Mouse (Mus musculus) frontal cortex, postnatal 10 days (tissue): ENCODE measurements around the gene Ap3s2.

ENCODE experiments used
- DNase-seq, 2 experiments: peaks; one replicate each; pipeline ENCODE4 v3.0.0; 2022; ENCODE audit warnings: low spot score in 2 of 2, mixed read lengths in 1 of 2

Ap3s2 gene

DNA sequence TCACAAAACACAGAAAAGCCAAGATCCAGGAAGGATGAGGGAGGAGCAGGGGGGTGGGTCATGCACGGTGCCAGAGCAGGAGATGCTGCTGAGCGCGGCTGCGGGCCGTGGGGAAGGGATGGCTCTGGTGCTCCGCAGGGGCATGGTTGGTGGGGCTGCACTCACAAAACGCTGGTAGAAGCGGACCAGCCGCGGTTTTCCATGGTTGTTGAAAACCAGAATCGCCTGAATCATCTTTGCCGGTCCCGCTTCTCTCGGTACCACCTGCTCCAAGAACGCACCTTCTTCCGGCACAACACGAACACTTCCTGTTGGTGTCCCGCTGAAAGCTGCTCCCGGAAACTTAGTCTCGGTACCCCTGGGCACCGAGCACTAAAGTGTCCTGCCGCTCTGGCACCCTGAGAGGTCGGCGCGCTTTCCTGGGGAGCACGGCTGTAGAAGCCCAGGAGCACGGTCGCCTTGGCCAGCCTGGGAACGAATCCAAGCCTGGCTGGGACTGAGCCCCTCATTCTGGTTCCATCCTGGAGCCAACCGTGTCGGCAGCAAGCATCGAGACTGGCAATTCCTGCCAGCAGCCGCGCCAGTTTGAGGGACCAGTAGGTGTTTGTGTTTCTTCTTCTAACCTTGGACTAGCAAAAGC, at the start of gene Ap3s2:
Gene Ap3s2, minus strand, starts transcription at position 306 of the 640 bp plus-strand sequence.
- DNase-seq, result peak; percentile 83 to 90

DNA sequence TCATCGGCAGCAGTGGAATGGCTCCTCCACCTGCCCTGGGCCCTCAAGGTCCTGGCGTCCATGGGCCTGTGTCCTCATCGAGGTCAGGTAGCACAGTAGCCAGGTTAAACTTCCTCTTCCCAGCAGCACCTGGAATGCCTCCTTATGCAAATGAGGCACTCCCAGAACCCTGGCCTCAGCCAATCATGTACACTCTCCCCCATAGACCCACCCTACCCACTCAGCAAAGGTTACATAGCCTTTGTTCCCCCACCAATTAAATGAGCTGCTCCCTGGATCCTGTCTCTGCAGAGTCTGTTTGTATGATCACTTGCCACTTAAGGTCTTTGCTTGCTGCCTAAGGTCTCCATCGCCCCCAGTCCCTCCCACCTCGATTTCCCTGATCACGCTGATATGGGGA, 47.9 kb upstream of the Ap3s2 start:
- DNase-seq, result no peak

DNA sequence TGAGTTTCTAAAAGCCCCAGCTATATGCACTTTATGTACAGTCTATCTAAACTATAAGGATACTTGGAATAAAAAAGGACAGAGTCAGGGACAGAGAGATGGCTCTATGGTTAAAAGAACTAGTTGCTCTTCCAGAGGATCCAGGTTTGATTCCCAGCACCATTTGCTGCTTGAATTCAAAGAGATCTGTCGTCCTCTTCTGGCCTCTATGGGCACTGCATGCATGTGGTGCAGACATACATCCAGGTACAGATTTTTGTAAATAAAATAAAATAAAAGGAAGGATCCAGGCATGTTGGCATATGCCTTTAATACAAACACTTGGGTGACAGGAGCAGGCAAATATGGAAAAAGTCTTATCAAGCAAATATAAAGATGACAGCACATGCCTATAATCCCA, 41.2 kb upstream of the Ap3s2 start:
- DNase-seq, result no peak

DNA sequence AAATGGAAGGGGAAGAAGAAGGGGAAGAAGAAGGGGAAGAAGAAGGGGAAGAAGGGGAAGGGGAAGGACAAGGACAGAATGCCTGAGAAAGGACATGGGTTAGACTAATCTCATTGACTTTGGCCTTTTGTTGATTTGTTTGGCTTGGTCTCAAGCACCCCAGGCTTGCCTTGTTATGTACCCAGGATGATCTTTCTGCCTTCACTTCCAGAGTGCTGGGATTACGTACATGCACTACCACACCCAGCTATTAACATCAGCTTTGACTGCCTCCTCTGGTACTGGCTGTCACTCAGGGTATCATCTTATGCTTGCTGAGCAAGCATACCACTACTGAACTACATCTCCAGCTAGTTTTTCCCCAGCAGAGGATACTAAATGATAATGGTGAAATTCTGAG, 35.7 kb upstream of the Ap3s2 start:
- DNase-seq, result no peak

DNA sequence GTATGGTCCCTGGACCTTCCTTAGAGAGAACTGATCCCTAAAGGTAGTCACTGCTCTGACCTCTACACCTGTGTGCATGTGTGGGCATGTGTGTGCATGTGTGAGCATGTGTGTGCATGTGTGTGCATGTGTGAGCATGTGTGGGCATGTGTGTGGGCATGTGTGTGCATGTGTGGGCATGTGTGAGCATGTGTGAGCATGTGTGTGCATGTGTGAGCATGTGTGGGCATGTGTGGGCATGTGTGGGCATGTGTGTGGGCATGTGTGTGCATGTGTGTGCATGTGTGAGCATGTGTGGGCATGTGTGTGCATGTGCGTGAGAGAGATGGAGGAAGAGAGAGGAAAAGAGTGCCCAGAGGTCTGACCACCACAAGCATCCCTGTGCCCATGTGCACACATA, 34.4 kb upstream of the Ap3s2 start:
- no peak for DNase-seq

DNA sequence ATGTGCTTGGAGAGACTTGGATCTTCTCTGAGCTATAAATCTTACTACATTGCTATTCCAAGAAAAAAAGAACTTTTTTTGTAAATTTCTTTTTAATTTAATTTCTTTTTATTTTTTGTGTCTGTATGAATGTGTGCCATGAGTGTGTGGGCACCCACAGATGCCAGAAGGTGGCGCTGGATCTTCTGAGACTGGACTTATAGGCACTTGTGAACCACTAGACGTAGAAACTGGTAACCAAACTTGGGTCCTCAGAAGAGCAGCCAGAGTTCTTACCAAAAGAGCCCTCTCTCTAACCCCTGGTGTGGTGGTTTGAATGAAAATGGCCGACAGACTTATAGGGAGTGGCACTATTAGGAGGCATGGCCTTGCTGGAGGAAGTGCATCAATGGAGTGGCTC, 30.6 kb upstream of the Ap3s2 start:
- DNase-seq, result no peak

DNA sequence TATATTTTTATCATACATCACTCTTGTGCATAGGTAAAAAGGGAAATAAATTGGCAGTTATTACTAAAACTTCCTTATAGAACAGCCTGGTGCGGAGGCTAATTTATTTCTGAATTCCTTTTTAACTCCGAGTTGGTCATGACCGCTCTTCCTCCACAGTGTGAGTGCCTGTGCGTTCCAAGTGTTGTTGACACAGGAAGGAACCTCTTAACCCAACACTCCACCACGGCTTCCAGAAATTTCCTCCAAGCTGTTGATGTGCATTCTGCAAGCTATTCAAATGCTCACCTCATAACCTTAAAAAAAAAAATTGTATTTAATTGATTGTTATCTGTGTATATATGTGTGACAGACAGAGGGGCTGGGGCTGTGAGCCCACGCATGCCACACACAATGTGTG, 29.8 kb upstream of the Ap3s2 start:
- DNase-seq, result no peak

DNA sequence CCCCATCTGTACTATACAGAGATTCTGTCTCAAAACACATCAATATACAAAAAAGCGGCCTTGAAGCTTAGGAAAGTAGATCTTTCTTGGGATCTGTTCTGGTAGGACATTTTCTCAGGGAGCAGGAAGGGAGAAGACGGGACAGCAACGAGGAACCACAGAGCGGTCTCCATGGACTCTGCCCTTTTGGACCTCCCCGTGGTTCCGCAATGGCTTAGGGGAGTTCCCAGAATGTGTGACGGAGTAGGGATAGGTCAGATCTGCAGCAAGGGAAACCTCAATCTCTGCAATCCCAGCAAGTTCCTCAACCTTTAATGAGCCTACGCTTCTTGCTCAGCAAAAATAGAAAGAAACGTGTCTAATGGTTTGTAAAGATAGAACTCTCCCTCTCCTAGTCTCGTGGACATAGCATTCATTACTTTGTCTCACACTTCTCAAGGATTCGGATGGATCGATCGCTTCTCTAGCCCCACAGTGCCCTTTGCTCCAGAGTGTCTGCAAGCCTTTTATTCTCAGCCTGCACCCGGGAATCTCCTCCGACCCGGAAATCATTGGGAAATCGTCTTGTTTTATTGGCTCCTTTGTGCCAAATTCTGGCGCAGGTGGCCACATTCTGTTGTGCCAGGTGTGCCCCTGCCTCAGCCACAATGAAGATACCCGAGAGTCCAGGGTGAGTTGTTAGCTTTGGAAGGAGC, 15.2 kb upstream of the Ap3s2 start:
- DNase-seq, result no peak

DNA sequence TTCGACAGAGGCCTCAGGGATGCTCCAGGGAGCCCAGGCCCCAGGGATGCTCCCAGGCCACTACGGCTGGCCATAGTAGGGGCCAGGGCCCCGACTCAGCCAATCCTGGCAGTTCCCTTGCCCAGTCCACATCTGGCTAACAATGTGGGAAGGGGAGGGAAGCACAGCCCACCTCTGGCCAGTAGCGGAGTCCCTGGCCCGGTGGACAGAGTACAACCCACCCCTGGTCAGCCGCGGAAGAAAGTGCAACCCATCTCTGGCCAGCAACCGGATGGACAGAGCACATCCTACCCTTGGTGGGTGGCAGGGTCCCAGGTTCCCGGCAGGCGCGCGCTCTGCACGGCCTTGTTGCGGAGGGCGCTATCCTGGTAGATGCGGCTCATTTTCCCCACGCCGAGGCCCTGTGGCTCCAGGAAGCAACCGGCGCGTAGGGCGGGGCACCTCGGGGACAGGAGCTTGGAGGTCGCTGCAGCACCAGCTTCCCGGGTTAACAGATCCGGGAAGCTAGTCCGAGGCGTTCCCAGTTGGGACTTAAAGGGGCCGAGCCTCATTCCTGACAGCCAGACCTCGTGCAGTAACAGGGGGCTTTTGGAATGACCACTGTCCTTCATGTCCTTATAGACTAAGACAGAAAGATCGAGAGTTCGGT, 14.5 kb upstream of the Ap3s2 start, which contains the start of gene Arpin:
Gene Arpin, minus strand, starts transcription at position 498 of the 649 bp plus-strand sequence.
- DNase-seq, result peak in 1 of 2 experiments; percentile 46

DNA sequence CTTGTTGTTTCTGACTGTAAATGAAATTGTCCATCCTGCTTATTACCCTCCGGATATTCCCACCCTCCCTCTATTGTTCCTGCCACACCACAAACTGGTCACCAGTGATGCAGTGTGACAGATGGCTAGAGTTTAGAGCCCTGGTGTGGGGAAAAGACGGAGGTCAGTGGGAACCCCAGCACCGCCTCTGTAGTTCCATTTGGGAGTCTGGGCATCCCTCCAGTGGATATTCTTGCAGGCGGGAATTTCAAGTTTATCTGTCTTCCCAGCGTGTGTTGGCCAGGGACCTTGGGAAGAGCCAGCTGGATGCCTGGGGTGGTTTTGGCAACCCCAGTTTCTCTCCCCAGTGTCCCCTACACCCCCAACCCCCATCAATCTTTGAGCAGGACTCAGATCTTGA, 14.0 kb upstream of the Ap3s2 start:
- DNase-seq, result no peak

DNA sequence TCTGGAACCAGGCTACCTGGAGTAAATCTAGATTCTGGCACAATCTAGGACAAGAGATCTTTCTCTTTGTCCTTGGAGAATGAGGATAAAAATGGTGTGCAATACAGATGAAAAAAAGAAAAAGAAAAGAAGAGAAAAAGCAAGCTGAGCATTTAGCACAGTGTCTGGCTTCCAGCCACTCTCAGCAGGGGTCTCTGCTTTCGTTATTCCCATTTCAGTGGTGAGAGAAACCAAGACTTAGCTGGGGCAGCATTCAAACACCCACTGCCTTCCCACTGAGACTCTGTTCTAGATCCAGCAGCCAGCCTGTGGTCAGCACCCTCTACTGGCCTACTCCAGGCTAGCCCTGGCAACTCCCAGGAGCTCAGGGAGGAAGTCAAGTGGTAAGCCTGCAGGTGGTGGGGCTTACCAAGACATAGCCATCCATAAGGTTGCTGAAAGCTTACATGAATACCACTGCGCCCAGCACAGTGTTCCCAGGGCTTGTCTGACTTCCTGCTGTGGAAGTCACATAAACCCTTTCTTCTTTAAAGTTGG, 8.1 kb upstream of the Ap3s2 start:
- no peak for DNase-seq

DNA sequence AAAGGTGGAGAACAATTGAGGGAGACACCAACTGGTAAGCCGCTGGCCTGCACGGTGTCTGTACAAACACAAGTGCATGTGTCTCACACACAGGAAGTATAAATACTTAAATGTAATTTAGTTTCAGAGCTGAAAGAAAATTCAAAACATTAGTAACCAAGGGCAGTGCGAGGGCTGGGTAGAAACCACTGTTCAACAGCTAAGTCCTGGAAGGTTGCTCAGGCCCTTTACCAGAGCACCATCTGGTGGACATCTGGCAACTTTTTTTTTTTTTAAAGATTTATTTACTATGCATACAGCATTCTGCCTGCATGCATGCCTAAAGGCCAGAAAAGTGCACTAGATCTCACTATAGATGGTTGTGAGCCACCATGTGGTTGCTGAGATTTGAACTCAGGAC, 5.9 kb downstream of the Ap3s2 start:
- no peak for DNase-seq

DNA sequence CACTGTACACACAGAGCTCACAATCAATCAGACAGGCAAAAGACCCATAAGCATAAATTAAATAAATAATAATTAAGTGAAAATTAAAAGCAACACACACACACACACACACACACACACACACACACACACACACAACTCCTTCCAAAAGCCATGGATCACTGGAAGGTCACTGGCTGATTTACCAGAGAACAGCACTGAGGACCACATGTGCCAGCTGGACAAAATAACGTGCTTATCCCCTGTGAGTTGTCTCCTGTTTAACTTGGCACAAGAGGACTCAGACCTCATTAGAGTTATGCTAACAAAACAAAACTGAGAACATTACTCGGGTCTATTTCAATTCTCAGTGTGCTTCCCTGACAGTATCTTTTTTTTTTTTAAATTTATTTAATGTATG, 13.1 kb downstream of the Ap3s2 start:
- no peak for DNase-seq

DNA sequence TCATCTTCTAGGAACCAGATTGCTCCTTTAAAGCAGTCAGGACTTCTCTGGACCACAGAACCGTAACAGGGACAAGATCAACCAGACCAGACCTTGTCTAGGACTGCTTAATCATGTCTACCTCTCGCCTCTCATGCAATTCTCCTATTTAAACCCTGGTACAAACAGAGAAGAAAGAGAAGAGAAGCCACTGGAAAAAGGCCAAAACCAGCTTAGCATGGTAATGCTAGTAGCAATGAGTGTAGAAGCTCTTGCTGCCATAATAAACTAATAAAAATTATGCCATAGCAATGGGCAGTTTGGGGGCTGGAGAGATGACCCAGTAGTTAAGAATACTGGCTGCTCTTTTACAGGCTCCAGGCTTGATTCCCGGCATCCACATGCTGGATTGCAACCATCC, 13.5 kb downstream of the Ap3s2 start:
- DNase-seq, result no peak

DNA sequence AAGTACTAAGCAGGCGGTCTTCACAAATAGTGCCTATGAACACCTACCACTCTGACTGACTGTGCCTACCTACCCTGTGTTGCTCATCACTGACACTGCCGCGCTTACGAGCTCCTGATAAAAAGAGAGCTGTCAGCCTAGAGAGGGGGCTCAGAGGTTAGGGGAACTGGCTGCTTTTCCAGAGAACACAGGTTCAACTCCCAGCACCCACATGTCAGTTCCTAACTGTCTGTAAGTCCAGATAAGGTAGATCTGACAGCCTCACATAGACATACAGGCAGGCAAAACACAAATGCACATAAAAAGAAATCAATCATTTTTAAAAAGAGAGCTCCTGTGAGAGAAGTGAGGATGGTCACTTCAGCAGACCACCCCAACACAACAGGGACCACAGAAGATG, 15.3 kb downstream of the Ap3s2 start:
- DNase-seq, result no peak

DNA sequence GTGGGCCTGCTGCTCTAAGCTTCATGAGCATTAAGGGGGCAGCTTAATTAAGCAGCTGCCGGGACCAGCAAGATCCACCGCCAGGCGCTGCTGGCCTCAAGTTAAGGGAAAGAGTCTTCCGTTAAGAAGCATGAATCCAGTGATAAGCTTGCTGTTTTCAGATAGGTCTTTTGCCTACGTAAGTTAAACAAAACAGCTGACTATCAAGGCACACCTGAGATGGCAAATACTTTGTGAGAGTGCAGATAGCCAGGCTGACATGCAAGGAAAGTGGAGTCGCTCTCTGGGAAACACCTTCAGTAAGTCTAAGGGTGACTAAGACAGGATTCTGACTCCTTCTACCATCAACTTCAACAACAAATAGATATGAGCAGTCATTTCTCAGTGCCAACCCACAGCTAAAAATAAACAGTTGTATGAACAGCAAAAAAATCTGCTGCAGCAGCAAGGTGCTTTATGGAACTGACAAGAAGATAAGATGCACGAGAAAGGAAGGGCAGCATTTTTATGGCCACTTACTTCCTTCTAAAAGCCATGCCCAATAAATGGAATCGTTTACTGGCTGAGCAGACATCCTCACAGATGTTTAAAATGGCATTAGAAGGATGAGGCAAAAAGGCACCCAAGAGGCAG, 17.2 kb downstream of the Ap3s2 start:
- DNase-seq, result no peak

DNA sequence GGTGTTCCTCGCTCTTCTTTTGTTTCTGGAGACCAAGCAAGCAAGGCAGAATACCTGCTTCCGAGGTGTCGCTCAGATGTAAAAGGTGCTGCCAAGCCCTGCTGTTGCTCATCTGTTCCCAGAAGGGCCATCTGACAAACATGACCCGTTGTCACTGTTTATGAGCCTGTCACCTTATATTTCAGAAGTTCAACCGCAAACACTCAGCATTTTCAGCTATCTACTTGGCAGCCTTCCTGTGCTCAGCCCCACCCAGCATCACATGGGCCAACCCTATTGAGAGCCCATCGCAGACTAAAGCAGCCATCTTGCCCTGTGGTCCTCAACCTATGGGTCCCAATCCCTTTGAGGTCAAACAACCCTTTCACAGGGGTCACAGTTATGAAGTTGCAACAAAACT, 19.7 kb downstream of the Ap3s2 start:
- DNase-seq, result no peak

DNA sequence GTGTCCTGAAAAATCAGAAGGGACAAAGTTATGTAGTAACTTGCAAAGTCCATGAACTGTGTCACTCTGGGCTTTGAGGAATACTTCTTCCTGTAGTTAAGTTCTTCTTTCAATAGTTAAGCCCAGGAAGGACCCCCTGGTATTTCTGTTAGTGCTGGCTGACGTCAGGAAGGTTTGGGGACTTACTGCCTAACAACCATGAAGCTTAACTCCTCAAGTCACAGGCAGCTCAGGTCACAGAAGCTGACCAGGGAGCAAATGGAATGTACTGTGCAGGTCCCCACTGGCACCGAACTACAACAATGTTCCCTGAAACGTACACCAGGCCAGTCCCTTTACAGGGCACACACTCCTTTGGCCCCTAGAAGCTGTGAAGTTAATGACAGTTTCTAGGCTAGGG, 25.2 kb downstream of the Ap3s2 start:
- DNase-seq, result no peak

DNA sequence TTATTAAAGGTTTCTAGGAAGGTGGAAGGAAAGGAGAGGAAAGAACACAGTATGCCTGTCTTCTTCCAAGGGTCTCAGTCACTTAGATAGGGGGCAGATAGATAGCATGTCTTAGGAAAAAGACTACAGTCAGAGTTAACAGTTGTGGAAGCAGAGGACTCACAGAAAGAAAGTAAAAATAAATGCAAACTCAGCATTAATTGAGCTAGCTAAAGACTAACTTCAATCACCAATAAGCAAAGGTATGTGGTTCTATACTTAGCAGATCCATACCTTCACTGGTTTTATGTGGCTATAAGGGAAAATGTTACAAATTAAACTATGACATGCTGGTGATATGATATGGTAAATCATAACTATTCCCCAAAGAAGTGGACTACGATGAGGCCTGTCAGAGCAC, 25.7 kb downstream of the Ap3s2 start:
- DNase-seq, result no peak

DNA sequence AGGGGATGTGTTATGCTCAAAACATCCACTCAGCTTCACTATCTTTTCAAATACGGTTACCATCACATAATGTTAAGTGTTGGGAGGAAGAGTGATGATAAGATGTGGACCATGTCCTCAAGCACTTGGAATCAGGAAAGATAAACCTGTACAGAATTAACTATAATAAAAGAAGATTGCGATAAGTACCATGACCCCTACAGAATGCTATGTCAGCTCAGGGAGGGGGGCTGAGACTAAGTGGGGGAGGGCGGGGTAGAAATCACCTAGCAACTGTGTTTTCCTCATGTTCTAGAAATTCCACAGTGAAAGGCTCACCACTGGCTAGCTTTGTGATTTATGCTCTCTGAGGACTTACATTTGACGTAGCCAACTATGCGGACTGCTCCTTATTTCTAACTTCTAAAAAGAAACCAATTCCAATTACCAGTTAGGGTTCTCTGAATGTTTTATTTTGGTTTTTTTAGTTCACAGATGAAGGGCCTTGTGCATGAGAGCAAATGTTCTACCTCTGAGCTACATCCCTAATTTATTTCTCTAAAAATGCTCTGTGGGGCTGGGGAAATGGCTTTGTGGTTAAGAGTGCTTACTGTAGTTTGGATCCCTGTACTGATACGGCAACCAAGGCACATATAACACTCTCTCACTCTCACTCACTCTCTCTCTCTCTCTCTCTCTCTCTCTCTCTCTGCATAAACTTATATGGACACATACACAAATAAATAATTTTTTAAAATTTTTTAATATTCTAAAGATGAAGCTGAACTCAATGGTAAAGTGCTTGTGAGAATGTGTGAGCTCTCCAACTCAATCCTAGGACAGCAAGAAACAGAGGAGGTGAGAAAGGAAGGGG, 27.6 kb downstream of the Ap3s2 start:
- no peak for DNase-seq

DNA sequence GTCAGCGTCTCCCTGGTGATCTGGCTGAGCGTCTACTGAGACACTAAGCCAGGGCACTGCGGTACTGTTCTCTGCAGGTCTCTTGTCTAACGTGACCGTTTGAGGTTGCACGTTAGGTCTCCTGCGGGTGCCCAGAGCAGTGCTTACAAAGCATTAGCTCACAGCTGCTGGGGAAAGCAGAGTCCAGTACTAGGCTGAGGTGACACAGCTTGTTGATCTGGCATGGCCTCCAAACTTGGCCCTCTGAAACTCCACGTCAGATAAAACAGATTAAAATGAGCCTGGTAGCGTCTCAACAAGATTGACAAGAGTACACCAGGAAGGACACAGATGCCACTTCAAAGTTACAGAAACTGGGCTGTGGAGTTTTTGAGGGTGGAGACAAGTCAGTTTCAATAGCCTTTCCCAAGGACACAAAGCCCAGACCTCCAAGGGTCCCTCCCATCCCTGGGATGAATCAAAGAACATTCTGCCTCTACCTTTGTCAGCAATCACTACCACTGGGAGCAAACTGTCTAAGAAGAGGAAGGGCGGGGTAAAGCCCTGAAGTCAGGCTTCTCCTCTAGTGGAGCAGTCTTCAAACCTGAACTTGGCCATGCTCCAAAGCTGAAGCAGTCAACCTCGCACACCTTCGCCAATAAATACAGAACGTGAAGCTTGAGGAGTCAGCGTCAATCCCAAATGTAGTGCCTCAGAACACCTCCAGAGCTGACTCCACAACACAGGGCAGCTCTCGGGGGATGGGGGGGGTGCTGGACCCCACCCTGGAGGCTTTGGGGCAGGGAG, 29.8 kb downstream of the Ap3s2 start:
- DNase-seq, result no peak
